Mouse (Mus musculus): ENCODE data around the gene Gm8298.
"Not testable (repeated sequence)": the region's sequence is repeated elsewhere in the genome, so short reads cannot be mapped to it uniquely, and the experiment has no call there.

Gene Gm8298

DNA sequence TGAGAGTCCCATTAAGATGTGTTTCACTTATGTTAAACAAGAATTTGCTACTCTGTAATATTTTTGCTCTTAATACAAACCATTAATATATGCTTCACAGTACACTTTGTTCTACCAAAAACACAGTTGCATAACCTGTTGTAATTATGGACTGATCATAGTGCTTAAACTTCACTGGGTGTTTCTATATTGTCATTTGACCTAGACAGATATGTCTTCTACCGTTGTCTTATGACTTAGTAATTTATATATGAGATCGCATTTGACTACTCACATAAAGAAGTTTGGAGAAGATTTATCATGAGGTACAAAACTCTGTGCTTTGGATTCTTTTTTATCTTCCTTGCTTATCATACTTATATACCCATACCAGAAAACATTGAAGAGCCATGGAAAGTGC, at the start of gene Gm8298:
Gene Gm8298 (plus strand): TSS at position 301 of the 400 bp plus-strand sequence.
- DNase-seq (ENCODE audit: low spot score in 2 of 2), result no peak

- DNase-seq (ENCODE audit: low spot score in 2 of 2), result no peak
Measured at GRCm38 (mm10) chr3:59813169-59813568, 47.7 kb upstream of the Gm8298 start.

DNA sequence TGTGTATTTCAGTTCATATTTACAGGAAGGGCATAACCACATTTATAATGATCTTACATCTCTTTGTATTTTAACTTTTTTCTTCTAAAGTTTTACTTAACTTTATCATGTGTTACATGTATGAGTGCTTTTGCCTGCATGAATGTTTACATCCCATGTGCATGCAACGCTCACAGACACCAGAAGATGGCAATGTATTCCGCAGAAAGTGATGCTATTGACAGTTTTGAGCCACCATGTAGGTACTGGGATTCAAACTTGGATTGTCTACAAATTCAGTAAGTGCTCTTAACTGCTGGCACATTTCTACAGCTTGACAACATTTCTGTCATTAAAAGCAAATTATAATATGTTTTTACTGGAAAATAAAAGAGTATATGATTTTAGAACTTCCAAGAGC, 9.9 kb downstream of the Gm8298 start:
- peak in 1 of 2 experiments; percentile 14 for DNase-seq (ENCODE audit: low spot score in 2 of 2)

DNA sequence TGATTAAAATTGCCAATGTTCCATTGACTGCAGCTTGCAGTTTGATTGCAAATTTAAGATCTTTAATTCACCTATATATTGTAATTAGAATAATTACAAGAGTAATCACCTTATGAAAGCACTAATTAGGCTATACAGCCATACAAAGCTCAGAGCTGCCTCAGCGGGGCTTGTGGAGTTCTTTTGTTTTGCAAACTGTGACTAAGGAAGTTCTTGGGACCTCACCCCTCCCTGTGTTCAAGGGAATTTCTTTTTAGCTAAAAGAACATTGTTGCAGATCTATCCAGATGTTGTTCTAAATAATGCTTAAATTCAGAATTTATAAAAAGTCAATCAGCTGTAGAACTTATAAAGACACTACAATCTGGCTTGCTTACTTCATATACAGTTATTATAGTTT, 16.8 kb downstream of the Gm8298 start:
- DNase-seq (ENCODE audit: low spot score in 2 of 2), result not testable (repeated sequence)

DNA sequence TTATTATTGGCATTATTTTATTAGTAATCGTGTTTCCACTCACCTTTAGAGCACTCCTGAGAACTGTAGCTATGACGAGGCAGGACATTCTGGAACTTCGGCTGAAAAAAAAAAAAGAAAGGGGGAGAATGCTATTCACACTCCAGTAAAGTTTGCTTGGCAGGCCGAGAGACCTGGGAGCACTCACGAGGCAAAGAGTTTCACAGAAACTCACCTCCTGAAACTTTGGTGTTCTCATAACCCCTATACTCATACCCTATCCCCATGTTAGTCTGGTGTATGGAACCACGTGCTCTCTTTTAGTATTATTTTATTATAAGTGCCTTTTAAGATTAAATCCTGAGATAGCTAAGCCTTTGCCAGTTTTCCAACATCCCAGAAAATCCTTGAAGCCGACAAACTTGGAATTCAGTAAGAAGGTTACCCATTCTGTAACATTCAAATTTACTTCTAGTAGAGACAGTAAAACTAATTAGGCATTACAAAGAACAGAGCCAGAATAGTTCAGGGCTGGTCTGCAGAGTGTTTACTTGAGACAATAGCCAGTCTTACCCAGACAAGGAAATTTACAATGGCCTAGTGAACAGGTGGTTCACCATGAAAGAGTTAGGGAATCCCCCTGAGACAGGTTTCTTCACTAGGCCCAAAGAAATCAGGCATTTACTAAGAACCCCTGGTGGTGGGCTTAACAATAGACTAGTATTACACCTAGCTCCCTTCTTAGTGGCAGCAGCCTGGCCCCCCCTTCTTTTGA, 19.1 kb downstream of the Gm8298 start:
- not testable (repeated sequence) for DNase-seq (ENCODE audit: low spot score in 2 of 2)

- no peak for DNase-seq (ENCODE audit: low spot score in 2 of 2)
Measured at GRCm38 (mm10) chr3:59893276-59893675, 32.4 kb downstream of the Gm8298 start.

- DNase-seq (ENCODE audit: low spot score in 2 of 2), result no peak
Measured at GRCm38 (mm10) chr3:59924914-59925313, 64.1 kb downstream of the Gm8298 start, which contains the start of gene C130079G13Rik. Gene C130079G13Rik (plus strand): TSS chr3:59925214.

Data from left cerebral cortex, adult 9 months (tissue).